Mouse (Mus musculus) intestine, postnatal 0 days (tissue): ENCODE data around the gene Hfm1. TPM values are rescaled to one million over a fixed set of nuclear protein-coding genes. Genes with fewer than 3 reads are reported as not detected.

Experiments used
- ATAC-seq: fragments of 200-750 bp; cut with Nextera tagmentation; 2 replicates; pipeline ENCODE4 v1.8.0; 2017; ENCODE audit warnings: mild to moderate bottlenecking, moderate TSS enrichment, moderate library complexity
- H3K27ac ChIP-seq: fragments of 300-500 bp; sonication (generic); 2 replicates; pipeline ENCODE4 v1.5.1; 2014; ENCODE audit warnings: mild to moderate bottlenecking, low read depth, low read length, moderate library complexity
- H3K27me3 ChIP-seq: fragments of 300-500 bp; sonication (generic); replicated peaks from 2 replicates; pipeline ENCODE4 v1.6.1; 2014; ENCODE audit warnings: low read length, mixed read lengths; ENCODE audit not compliant: control insufficient read depth, insufficient read depth
- H3K36me3 ChIP-seq: fragments of 300-500 bp; sonication (generic); 2 replicates; pipeline ENCODE4 v1.6.1; 2014; ENCODE audit warnings: mild to moderate bottlenecking, moderate library complexity; ENCODE audit not compliant: control insufficient read depth, insufficient read depth
- H3K4me1 ChIP-seq: fragments of 300-500 bp; sonication (generic); replicated peaks from 2 replicates; pipeline ENCODE4 v1.6.1; 2014; ENCODE audit warnings: antibody characterized with exemption, low read length, mixed read lengths; ENCODE audit not compliant: control insufficient read depth, insufficient read depth
- H3K4me2 ChIP-seq: fragments of 300-500 bp; sonication (generic); replicated peaks from 2 replicates; pipeline ENCODE4 v1.6.1; 2014; ENCODE audit warnings: low read depth, mild to moderate bottlenecking, moderate library complexity
- H3K4me3 ChIP-seq: fragments of 300-500 bp; sonication (generic); 2 replicates; pipeline ENCODE4 v1.5.1; 2014; ENCODE audit warnings: low read depth, low read length
- H3K9ac ChIP-seq: fragments of 300-500 bp; sonication (generic); 2 replicates; pipeline ENCODE4 v1.6.1; 2014; ENCODE audit warnings: mild to moderate bottlenecking, low read depth, low read length
- H3K9me3 ChIP-seq: fragments of 300-500 bp; sonication (generic); 2 replicates; pipeline ENCODE4 v1.6.1; 2016; ENCODE audit warnings: mixed run types; ENCODE audit not compliant: control insufficient read depth
- CTCF ChIP-seq: sonication (generic); IDR thresholded peaks from 2 replicates; pipeline ENCODE4 v1.5.1; 2016; ENCODE audit warnings: low read depth, mild to moderate bottlenecking, control low read depth, antibody characterized with exemption, moderate library complexity
- WGBS: fragments of 180-500 bp; shearing (Covaris S2); extraction: QIAGEN DNeasy Blood & Tissue Kit; methylation state at CpG from one replicate; pipeline ENCODE4 v1.1.7; 2014; 5-methylcytosine and 5-hydroxymethylcytosine counted together
- polyA plus RNA-seq: library from polyadenylated mRNA; unstranded; fragments of >200 nt; fragmentation: Nextera tagmentation; extraction: Ambion mirVana; gene quantifications from 2 replicates; pipeline ENCODE4 v1.2.1, GENCODE M21; 2015

Gene Hfm1
- polyA plus RNA-seq, 1 experiment from 2014 or later, result 0.27 TPM

DNA sequence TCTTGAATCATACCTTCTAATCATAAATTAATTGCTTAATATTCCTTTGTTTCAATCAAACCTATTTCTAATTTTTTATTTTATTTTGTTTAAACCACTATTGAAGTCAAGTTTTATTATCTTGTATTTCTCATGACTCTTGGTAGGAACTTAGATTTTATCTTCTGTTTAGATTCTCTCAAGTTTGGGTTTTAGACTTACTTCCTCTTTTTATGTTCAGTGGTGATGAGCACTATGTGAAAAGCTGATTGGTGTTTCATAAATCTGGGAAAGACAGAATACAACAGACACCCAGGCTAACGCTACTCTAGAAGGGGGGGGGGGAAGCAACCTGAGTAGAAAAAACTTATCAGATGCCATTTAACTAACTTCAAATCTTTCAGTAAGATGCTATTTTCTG lies 49.7 kb downstream of the Hfm1 start:
- no peak for ATAC-seq
- Histone ChIP-seq H3K9ac (no peak overlapping the region), H3K4me3 (no peak overlapping the region), H3K36me3 (no peaks in the 10 kb centered on the region), H3K9me3 (no peaks in the 10 kb centered on the region), H3K4me1 (no peaks in the 10 kb centered on the region), H3K27ac (no peak overlapping the region), H3K4me2 (no peak overlapping the region), H3K27me3 (no peaks in the 10 kb centered on the region)
- TF ChIP-seq CTCF, result no peak
- WGBS, result 77% methylated on average over 1 of the region's 1 CpGs

- H3K4me2 ChIP-seq, result no peak overlapping the region
- no peak overlapping the region for H3K4me3 ChIP-seq
- H3K9me3 ChIP-seq, result no peaks in the 10 kb centered on the region
- TF ChIP-seq CTCF, result peak; percentile 85
- H3K27me3 ChIP-seq, result no peaks in the 10 kb centered on the region
- no peaks in the 10 kb centered on the region for H3K36me3 ChIP-seq
- no peak overlapping the region for H3K27ac ChIP-seq
- H3K9ac ChIP-seq, result no peak overlapping the region
- no peak for ATAC-seq
- 34% methylated on average over 3 of the region's 3 CpGs for WGBS
- no peaks in the 10 kb centered on the region for H3K4me1 ChIP-seq
These were observed 65.7 kb downstream of the Hfm1 start for GRCm38 (mm10) chr5:106860415-106860814.

- H3K4me3 ChIP-seq, result no peak overlapping the region
- H3K9me3 ChIP-seq, result no peaks in the 10 kb centered on the region
- WGBS, result 84% methylated on average over 3 of the region's 3 CpGs
- H3K27ac ChIP-seq, result no peak overlapping the region
- H3K27me3 ChIP-seq, result no peaks in the 10 kb centered on the region
- no peak for ATAC-seq
- no peaks in the 10 kb centered on the region for H3K4me1 ChIP-seq
- no peak overlapping the region for H3K4me2 ChIP-seq
- H3K9ac ChIP-seq, result no peak overlapping the region
- H3K36me3 ChIP-seq, result no peaks in the 10 kb centered on the region
- TF ChIP-seq CTCF, result no peak
These were observed 72.8 kb downstream of the Hfm1 start for GRCm38 (mm10) chr5:106853284-106853683.

DNA sequence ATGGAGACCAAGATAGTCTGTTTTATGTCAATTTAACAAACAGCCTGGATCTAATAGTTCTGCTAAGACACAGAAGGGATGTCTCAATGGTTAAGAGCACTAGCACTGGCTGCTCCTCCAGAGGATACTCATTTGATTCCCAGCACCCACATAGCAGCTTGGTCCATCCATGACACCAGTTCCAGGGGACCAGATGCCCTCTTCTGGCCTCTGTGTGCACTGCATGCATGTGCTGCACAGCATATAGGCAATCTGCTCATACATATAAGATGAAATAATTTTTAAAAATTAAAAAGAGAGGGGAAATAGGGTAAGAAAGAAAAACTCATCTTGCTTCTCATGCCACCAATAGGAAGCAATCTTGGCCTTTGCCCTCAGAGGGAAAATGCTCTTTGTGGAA lies 79.1 kb downstream of the Hfm1 start:
- Histone ChIP-seq H3K9ac (no peak overlapping the region), H3K27me3 (no peaks in the 10 kb centered on the region), H3K9me3 (no peaks in the 10 kb centered on the region), H3K4me3 (no peak overlapping the region), H3K4me2 (no peak overlapping the region), H3K36me3 (no peaks in the 10 kb centered on the region), H3K27ac (no peak overlapping the region), H3K4me1 (no peaks in the 10 kb centered on the region)
- ATAC-seq, result no peak
- TF ChIP-seq CTCF, result peak; percentile 47

DNA sequence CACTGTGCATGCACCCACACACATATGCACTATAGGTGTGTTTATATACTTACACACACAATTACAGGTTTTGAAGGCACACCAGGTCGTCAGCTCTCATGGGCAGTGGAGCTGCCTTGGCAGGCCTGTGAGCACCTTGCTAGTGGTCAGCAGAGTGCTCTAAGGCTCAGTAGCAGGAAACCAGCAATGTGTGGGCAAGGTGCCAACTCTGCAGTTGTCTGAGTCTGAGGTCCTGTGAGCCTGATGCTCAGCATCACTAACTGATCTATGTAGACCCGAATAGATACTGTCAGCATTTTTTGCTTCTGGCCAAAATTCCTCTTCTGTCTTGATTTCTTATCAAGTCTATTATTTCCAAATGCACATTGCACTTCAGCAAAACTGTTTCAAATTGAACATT lies 82.2 kb downstream of the Hfm1 start:
- no peaks in the 10 kb centered on the region for H3K4me1 ChIP-seq
- no peak for TF ChIP-seq CTCF

DNA sequence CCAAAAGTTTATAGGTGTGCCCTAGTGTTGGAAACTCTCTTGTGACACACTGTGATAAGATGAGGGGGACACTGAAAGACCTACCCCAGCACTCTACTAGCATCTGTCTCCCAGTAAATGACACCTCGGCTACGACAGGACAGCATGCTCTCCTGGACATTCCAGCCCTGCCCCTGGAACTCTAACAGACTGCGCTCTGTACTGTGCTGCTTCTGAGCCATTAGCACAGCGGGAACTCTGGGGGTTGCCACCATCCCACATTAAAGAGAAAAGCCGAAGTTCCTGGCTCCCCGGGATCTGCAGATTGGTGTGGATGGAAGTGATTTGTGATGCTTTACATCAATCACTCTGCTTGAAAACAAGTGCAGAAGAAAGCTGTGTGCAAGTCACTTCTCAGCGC lies 93.1 kb downstream of the Hfm1 start:
- H3K4me2 ChIP-seq, result no peak overlapping the region
- H3K4me3 ChIP-seq, result no peak overlapping the region
- no peak overlapping the region for H3K27ac ChIP-seq
- H3K27me3 ChIP-seq, result no peaks in the 10 kb centered on the region
- no peak for ATAC-seq
- 30% methylated on average over 7 of the region's 7 CpGs for WGBS
- no peaks in the 10 kb centered on the region for H3K36me3 ChIP-seq
- H3K4me1 ChIP-seq, result no peaks in the 10 kb centered on the region
- no peak for TF ChIP-seq CTCF
- no peak overlapping the region for H3K9ac ChIP-seq
- H3K9me3 ChIP-seq, result no peaks in the 10 kb centered on the region

More for the DNA sequence above, 82.2 kb downstream of the Hfm1 start:
- Histone ChIP-seq H3K4me2 (no peak overlapping the region), H3K27ac (no peak overlapping the region), H3K27me3 (no peaks in the 10 kb centered on the region), H3K4me3 (no peak overlapping the region), H3K9ac (no peak overlapping the region), H3K36me3 (no peaks in the 10 kb centered on the region), H3K9me3 (no peaks in the 10 kb centered on the region)
- no peak for ATAC-seq
- 63% methylated on average over 2 of the region's 2 CpGs for WGBS

DNA sequence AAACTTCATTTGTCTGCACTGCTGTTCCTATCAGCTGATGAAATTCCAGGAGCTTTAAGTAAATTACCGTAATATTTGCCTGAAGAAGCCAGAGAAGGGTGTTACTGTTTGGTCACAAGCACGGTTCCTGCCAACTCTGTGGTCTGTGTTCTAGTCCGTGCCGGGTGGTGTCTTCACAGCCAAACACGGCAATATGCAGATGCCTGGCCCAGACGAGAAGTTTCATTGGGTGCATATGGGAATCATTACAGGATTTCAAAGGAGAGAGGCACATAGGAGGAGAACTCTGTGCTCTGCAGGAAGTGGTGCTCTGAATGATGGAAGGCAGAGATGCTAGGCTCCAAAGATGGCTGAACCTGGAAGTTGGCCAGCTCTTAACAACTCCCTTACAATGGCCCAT lies 94.7 kb downstream of the Hfm1 start:
- Histone ChIP-seq H3K4me2 (no peak overlapping the region), H3K9ac (no peak overlapping the region), H3K27ac (no peak overlapping the region), H3K27me3 (peaks cover 6% of the 10 kb centered on the region; the same call in 1 of the 2 replicates), H3K4me1 (no peaks in the 10 kb centered on the region), H3K9me3 (no peaks in the 10 kb centered on the region), H3K4me3 (no peak overlapping the region), H3K36me3 (no peaks in the 10 kb centered on the region)
- no peak for ATAC-seq
- 74% methylated on average over 6 of the region's 6 CpGs for WGBS
- TF ChIP-seq CTCF, result no peak
